In the genomic region with DNA sequence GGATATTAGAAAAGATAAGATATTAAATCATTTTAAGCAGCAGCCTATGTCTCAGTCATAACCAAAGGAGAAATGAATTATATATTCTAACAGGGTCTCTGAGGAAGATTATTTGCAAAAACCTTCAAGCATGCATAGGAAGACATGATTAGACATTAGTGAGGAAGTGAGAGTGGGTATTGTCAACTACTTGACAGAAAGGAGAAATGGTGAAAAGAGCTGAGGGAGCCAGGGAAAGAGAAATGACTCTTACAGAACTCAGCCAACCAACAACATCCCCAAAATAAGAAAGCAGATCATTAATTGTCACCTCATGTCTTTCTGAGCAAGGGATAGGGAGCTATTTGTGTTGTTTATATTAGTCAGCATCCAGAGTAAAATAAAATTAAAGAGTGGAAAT, we compare ENCODE assay signal across 18 mouse cellular contexts.
"Had no signal": no experiment of that assay in that cellular context is flagged by ENCODE, and none has a peak within 500 bp of the region (broad histone marks: within the 10 kb centered on the region; RNA-seq: fewer than 3 reads in every experiment).

No protein-coding gene starts in this region.

- ATAC-seq: liver, postnatal 0 days; lung, postnatal 0 days; midbrain, embryonic 13.5 days; midbrain, embryonic 15.5 days had no signal

- H3K4me3 ChIP-seq: liver, embryonic 13.5 days; liver, embryonic 15.5 days; lung, embryonic 15.5 days; megakaryocyte, embryonic 14.5 days; midbrain, embryonic 13.5 days; midbrain, embryonic 15.5 days; neural tube, embryonic 12.5 days had no signal

- H3K4me1 ChIP-seq: liver, embryonic 13.5 days; liver, embryonic 15.5 days; lung, embryonic 15.5 days; megakaryocyte, embryonic 14.5 days; midbrain, embryonic 13.5 days; midbrain, embryonic 15.5 days; neural tube, embryonic 12.5 days had no signal

- H3K27me3 ChIP-seq: liver, embryonic 13.5 days; liver, embryonic 15.5 days; lung, embryonic 15.5 days; megakaryocyte, embryonic 14.5 days; midbrain, embryonic 13.5 days; midbrain, embryonic 15.5 days; neural tube, embryonic 12.5 days had no signal

- H3K9me3 ChIP-seq: liver, embryonic 13.5 days; liver, embryonic 15.5 days; lung, embryonic 15.5 days; midbrain, embryonic 13.5 days; midbrain, embryonic 15.5 days; neural tube, embryonic 12.5 days had no signal

- H3K36me3 ChIP-seq: liver, embryonic 13.5 days; liver, embryonic 15.5 days; lung, embryonic 15.5 days; midbrain, embryonic 13.5 days; midbrain, embryonic 15.5 days; neural tube, embryonic 12.5 days had no signal

- DNase-seq: liver, embryonic 13.5 days; liver, postnatal 0 days; lung, adult 2 months; lung, postnatal 14 days; lung, postnatal 36 days; retina, postnatal 1 day; right cerebral cortex, adult 18-20 months; thymus, adult 2 months; thymus, postnatal 25 days; thymus, postnatal 4 days had no signal

- H3K27ac ChIP-seq: liver, embryonic 13.5 days; liver, embryonic 15.5 days; lung, embryonic 15.5 days; macrophage; midbrain, embryonic 13.5 days; midbrain, embryonic 15.5 days; neural tube, embryonic 12.5 days had no signal
